Mouse (Mus musculus): ENCODE measurements around the gene Crhbp. TPM values are rescaled to one million over a fixed set of nuclear protein-coding genes. Genes with fewer than 3 reads are reported as not detected.

Gene Crhbp
- polyA plus RNA-seq, 1 experiment from 2014 or later = not detected

GRCm38 (mm10) chr13:95449730-95450129 is 5.0 kb upstream of the Crhbp start:
- no peak overlapping the region for H3K4me3 ChIP-seq
- H3K9me3 ChIP-seq (replicated peaks) = no peaks in the 10 kb centered on the region
- no peaks in the 10 kb centered on the region for H3K36me3 ChIP-seq
- H3K27me3 ChIP-seq (replicated peaks) = peaks cover 18% of the 10 kb centered on the region
- whole genome bisulfite sequencing (ENCODE audit: insufficient replicate concordance) = 49% methylated on average over 3 of the region's 3 CpGs
- H3K27ac ChIP-seq = no peak overlapping the region
- no peak for ATAC-seq
- H3K4me2 ChIP-seq = no peak overlapping the region
- no peak overlapping the region for H3K9ac ChIP-seq
- H3K4me1 ChIP-seq = no peaks in the 10 kb centered on the region

GRCm38 (mm10) chr13:95444291-95444690 is 433 bp downstream of the Crhbp start:
- 18% methylated on average over 7 of the region's 7 CpGs for WGBS (ENCODE audit: insufficient replicate concordance)

DNA sequence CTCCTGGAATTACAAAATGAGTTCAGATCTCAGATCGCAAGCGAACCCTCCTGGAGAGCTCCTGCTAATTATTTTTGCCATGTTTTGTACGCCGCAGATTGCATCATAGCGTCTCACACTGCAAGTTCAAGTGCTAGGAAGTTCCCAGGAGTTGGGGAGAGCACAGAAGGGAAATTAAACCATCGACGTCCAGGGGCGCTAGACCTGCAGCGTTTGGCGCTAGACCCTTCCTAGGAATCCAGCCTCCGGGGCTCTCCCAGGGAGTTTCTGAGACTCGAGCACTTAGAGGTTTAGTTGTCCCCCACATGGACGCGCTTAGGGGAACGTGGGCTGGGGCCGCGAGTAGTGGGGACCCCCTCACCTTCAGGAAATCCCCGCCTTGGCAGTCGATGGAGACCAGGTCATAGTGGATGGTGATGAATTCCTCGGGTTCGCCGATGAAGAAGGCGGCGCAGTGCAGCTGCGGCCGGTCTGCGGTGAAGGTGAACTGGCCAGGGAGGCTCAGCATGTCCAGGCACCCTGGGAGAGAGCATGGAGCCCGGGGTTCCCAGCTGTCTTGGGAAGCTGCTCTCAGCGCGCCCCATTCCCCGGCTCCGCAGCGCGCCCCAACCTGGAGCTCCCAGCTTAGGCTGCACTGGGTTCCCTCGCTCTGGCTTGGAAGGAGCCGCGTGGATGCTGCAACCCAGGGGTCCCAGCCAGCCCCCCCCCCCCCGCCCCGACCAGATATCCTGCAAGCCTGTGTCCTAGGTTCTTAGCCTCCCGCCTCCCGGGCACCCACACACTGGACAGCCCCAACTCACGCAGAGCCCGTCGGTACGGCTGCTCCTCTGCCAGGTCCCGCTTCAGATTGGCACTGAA is 1.1 kb downstream of the Crhbp start:
- H3K4me2 ChIP-seq = peak overlapping the region; percentile 52
- no peak for ATAC-seq

More at GRCm38 (mm10) chr13:95444291-95444690, 433 bp downstream of the Crhbp start:
- H3K4me3 ChIP-seq = peak overlapping the region; percentile 26; the same call in 1 of the 2 replicates
- H3K9me3 ChIP-seq (replicated peaks) = no peaks in the 10 kb centered on the region
- H3K4me2 ChIP-seq = no peak overlapping the region
- H3K36me3 ChIP-seq = no peaks in the 10 kb centered on the region
- H3K27me3 ChIP-seq (replicated peaks) = peaks cover 53% of the 10 kb centered on the region
- H3K4me1 ChIP-seq = peaks cover 4% of the 10 kb centered on the region; the same call in 1 of the 2 replicates
- H3K27ac ChIP-seq = no peak overlapping the region
- no peak overlapping the region for H3K9ac ChIP-seq
- ATAC-seq = no peak

DNA sequence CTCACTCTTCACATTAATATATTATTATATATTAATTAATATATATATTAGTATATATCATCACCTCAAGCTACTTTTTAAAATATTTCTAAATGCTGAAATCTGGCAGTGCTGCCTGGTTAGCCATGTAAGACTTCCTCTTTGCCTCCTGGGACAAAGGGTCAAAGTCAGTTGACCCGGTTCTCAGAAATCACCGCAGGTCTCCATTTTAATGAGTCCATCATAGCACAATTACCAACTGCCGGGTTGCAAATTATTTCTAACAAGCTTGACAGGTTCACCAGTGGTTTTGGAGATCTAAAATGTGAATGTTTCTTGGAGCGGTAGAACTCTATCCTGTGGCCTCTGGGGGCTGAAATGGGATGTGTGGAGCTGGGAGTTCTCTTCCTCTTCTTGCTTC is 1.8 kb downstream of the Crhbp start:
- Histone ChIP-seq H3K9ac (no peak overlapping the region), H3K4me2 (no peak overlapping the region), H3K27me3 (replicated peaks) (peaks cover 56% of the 10 kb centered on the region), H3K9me3 (replicated peaks) (no peaks in the 10 kb centered on the region), H3K36me3 (no peaks in the 10 kb centered on the region), H3K4me3 (no peak overlapping the region), H3K27ac (no peak overlapping the region), H3K4me1 (peaks cover 4% of the 10 kb centered on the region; the same call in 1 of the 2 replicates)
- WGBS (ENCODE audit: insufficient replicate concordance) = 30% methylated on average over 4 of the region's 4 CpGs
- ATAC-seq = no peak

More for the DNA sequence above, 1.1 kb downstream of the Crhbp start:
- Histone ChIP-seq H3K4me3 (peak overlapping the region; percentile 26), H3K27me3 (replicated peaks) (peaks cover 53% of the 10 kb centered on the region), H3K36me3 (no peaks in the 10 kb centered on the region), H3K27ac (no peak overlapping the region), H3K9ac (no peak overlapping the region), H3K9me3 (replicated peaks) (no peaks in the 10 kb centered on the region), H3K4me1 (peaks cover 4% of the 10 kb centered on the region; the same call in 1 of the 2 replicates)
- 7% methylated on average over 46 of the region's 46 CpGs for WGBS (ENCODE audit: insufficient replicate concordance)

DNA sequence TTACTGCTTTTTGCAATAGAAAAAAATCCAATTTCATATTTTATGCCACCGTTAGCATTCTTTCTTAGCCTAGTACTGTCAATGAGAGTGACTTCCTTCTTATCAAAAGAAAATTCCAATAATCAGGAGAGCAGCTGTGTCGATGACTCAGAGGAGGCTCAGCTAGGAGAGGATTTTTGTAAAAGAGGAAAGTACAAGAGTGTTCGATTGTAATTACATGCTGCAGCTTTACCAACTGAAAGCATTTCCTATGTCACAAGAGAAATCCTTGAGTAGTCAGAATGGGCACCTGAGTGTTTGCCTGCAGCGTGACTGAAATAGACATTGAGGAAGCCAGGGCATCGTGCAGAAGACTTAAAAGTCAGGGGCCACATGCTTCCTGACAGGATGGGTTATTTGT is 5.2 kb downstream of the Crhbp start:
- H3K4me1 ChIP-seq = peaks cover 4% of the 10 kb centered on the region; the same call in 1 of the 2 replicates
- ATAC-seq = no peak
- peaks cover 42% of the 10 kb centered on the region for H3K27me3 ChIP-seq (replicated peaks)
- H3K9me3 ChIP-seq (replicated peaks) = no peaks in the 10 kb centered on the region
- H3K36me3 ChIP-seq = no peaks in the 10 kb centered on the region
- no peak overlapping the region for H3K4me2 ChIP-seq
- H3K9ac ChIP-seq = no peak overlapping the region
- WGBS (ENCODE audit: insufficient replicate concordance) = 46% methylated on average over 5 of the region's 5 CpGs
- H3K4me3 ChIP-seq = no peak overlapping the region
- H3K27ac ChIP-seq = no peak overlapping the region

DNA sequence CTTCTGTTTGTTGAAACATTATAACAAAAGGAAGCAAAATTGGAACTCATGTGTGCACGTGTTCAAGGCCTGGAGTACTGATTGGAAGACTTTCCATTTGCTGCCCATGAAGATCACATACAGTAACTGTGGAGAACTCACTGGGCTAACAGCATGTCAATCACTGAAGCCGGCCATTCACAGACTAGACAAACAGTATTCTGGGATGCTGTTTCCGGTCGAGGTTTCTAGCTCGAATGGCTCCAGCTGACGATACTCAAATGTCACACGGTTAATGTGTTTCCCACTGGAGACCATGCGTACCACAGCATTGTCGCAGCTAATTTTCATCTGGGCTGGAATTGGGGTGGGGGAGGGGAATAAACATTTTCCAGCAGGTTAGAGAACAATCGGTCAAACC is 13.0 kb downstream of the Crhbp start:
- H3K4me1 ChIP-seq = no peaks in the 10 kb centered on the region
- ATAC-seq = no peak
- WGBS (ENCODE audit: insufficient replicate concordance) = 70% methylated on average over 10 of the region's 10 CpGs
- H3K36me3 ChIP-seq = no peaks in the 10 kb centered on the region
- no peaks in the 10 kb centered on the region for H3K9me3 ChIP-seq (replicated peaks)
- no peak overlapping the region for H3K9ac ChIP-seq
- H3K4me3 ChIP-seq = no peak overlapping the region
- H3K27ac ChIP-seq = no peak overlapping the region
- no peaks in the 10 kb centered on the region; the same call in 1 of the 2 replicates for H3K27me3 ChIP-seq (replicated peaks)
- no peak overlapping the region for H3K4me2 ChIP-seq

DNA sequence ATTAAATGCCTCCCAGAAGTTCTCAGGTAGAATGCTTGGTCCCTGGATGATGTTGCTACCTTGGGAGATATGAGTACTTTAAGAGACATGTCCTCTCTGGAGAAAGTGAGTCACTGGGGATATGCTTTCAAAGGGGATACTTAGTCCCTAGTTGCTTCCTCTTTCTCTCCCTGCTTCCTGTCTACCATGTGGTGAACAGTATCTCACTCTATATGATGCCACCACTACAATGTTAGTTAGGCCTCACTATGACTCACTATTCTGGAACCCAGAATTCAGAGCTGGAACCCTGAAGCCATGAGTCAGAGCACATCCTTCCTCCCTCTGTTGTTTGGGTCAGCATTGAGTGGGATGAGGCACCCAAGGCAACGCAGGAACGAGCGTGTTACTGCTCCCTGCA is 17.2 kb downstream of the Crhbp start:
- H3K27ac ChIP-seq = no peak overlapping the region
- no peaks in the 10 kb centered on the region for H3K36me3 ChIP-seq
- no peak overlapping the region for H3K4me2 ChIP-seq
- H3K27me3 ChIP-seq (replicated peaks) = no peaks in the 10 kb centered on the region; the same call in 1 of the 2 replicates
- no peaks in the 10 kb centered on the region for H3K9me3 ChIP-seq (replicated peaks)
- H3K4me1 ChIP-seq = no peaks in the 10 kb centered on the region
- no peak overlapping the region for H3K9ac ChIP-seq
- WGBS (ENCODE audit: insufficient replicate concordance) = 57% methylated on average over 3 of the region's 3 CpGs
- no peak overlapping the region for H3K4me3 ChIP-seq
- no peak for ATAC-seq

DNA sequence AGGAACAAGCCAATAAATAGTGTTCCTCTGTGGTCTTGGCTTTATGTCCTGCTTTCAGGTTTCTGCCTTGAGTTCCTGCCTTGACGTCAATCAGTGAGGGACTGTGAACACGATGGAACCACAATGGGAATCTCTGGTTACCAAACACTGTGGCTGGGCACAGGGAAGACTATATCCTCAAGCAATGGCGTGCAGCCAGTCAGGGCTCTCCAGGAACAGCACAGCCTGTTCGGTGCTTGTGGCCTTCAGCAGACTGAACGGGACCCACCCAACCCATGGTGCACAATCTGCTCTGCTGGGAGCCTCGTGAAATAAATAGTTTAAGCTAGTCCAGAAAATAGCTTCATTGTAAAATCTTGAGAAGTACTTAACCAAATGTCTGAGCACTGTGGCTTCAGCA is 18.3 kb downstream of the Crhbp start:
- H3K4me3 ChIP-seq = no peak overlapping the region
- no peak overlapping the region for H3K4me2 ChIP-seq
- H3K9ac ChIP-seq = no peak overlapping the region
- H3K36me3 ChIP-seq = no peaks in the 10 kb centered on the region
- no peaks in the 10 kb centered on the region; the same call in 1 of the 2 replicates for H3K27me3 ChIP-seq (replicated peaks)
- 62% methylated on average over 6 of the region's 6 CpGs for WGBS (ENCODE audit: insufficient replicate concordance)
- no peaks in the 10 kb centered on the region for H3K4me1 ChIP-seq
- no peak overlapping the region for H3K27ac ChIP-seq
- no peak for ATAC-seq
- no peaks in the 10 kb centered on the region for H3K9me3 ChIP-seq (replicated peaks)

DNA sequence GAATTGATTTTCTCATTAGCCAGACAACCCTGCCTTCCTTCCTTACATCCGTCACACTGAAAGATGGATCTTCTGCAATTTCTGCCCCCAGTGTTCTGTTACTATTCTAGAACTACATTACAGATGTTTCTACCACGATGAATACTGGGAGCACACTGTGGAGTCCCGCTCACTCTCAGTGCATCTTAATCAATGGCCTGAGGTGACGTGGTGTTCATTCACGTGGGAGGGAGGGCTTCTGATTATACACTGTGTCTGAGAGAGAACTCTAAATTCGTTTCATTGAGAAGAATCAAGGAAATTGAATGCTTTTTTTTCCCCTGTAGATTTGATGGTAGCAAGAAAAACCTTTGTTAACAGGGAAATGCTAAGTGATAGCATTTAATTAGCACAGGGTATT is 19.2 kb downstream of the Crhbp start:
- Histone ChIP-seq H3K27me3 (replicated peaks) (no peaks in the 10 kb centered on the region; the same call in 1 of the 2 replicates), H3K9me3 (replicated peaks) (no peaks in the 10 kb centered on the region), H3K4me1 (no peaks in the 10 kb centered on the region), H3K36me3 (no peaks in the 10 kb centered on the region), H3K4me3 (no peak overlapping the region), H3K4me2 (no peak overlapping the region), H3K9ac (no peak overlapping the region), H3K27ac (no peak overlapping the region)
- no peak for ATAC-seq
- 60% methylated on average over 6 of the region's 6 CpGs for WGBS (ENCODE audit: insufficient replicate concordance)

GRCm38 (mm10) chr13:95424932-95425331 is 19.8 kb downstream of the Crhbp start:
- H3K4me1 ChIP-seq = no peaks in the 10 kb centered on the region
- no peak overlapping the region for H3K4me2 ChIP-seq
- H3K9ac ChIP-seq = no peak overlapping the region
- WGBS (ENCODE audit: insufficient replicate concordance) = 69% methylated on average over 7 of the region's 7 CpGs
- no peak for ATAC-seq
- no peak overlapping the region for H3K4me3 ChIP-seq
- no peak overlapping the region for H3K27ac ChIP-seq
- H3K9me3 ChIP-seq (replicated peaks) = no peaks in the 10 kb centered on the region
- no peaks in the 10 kb centered on the region for H3K36me3 ChIP-seq
- no peaks in the 10 kb centered on the region for H3K27me3 ChIP-seq (replicated peaks)

DNA sequence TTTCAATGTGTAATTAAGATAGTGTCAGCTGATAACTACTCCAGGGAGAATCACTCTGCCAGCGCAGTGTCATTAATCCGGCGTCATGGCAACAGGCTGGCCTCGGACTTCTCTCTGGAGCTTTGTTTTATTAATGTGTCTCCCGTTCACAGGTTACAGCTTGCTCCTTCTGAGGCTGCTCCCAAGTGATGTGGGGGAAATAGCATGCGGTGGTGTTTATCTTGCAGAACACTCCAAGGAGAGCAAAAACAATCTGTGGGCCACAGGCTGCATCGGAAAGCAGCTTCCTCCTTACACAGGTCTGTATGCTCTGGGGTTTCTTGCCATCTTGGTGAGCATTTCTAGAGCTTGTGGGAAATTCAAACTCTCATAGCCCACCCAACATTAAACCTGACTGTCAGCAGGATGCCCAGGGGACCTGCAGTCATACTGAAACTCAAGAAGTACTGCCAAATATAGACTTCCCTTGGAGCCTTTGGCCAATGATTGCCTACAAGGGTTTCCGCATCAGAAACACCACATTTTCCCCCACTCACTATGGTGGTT is 25.4 kb downstream of the Crhbp start:
- ATAC-seq = no peak
- Histone ChIP-seq H3K4me3 (no peak overlapping the region), H3K9ac (no peak overlapping the region), H3K27me3 (replicated peaks) (peaks cover 10% of the 10 kb centered on the region; the same call in 1 of the 2 replicates), H3K9me3 (replicated peaks) (no peaks in the 10 kb centered on the region), H3K27ac (no peak overlapping the region), H3K4me1 (0 out of 2 replicates have a peak, but pooled peaks cover 4% of the 10 kb centered on the region), H3K4me2 (no peak overlapping the region), H3K36me3 (no peaks in the 10 kb centered on the region)
- 36% methylated on average over 8 of the region's 8 CpGs for WGBS (ENCODE audit: insufficient replicate concordance)

- WGBS (ENCODE audit: insufficient replicate concordance) = 53% methylated on average over 6 of the region's 6 CpGs
- no peak overlapping the region for H3K4me3 ChIP-seq
- no peaks in the 10 kb centered on the region for H3K36me3 ChIP-seq
- peaks cover 10% of the 10 kb centered on the region; the same call in 1 of the 2 replicates for H3K27me3 ChIP-seq (replicated peaks)
- ATAC-seq = no peak
- 0 out of 2 replicates have a peak, but pooled peaks cover 4% of the 10 kb centered on the region for H3K4me1 ChIP-seq
- no peak overlapping the region for H3K9ac ChIP-seq
- H3K4me2 ChIP-seq = no peak overlapping the region
- H3K27ac ChIP-seq = no peak overlapping the region
- H3K9me3 ChIP-seq (replicated peaks) = no peaks in the 10 kb centered on the region
Measured at GRCm38 (mm10) chr13:95418575-95419203, 26.0 kb downstream of the Crhbp start.
